Comparison of ENCODE assay signal across 16 mouse cellular contexts in genomic region chr5:26725953-26726352, GRCm38 (mm10).
"Had no signal": no experiment of that assay in that cellular context is flagged by ENCODE, and none has a peak within 500 bp of the region (broad histone marks: within the 10 kb centered on the region; RNA-seq: fewer than 3 reads in every experiment).

No protein-coding gene starts in this region.

- DNase-seq: lung, adult 18-20 months; lung, embryonic 14.5 days; lung, postnatal 10 days; lung, postnatal 4 days; midbrain, embryonic 14.5 days; right cerebral cortex, postnatal 14 days; thymus, adult 2 months; thymus, postnatal 25 days; thymus, postnatal 4 days had no signal

- H3K9me3 ChIP-seq: midbrain, embryonic 10.5 days; neural tube, embryonic 12.5 days; stomach, embryonic 15.5 days had no signal

- H3K27ac ChIP-seq: midbrain, embryonic 10.5 days; midbrain, embryonic 12.5 days; neural tube, embryonic 12.5 days; stomach, embryonic 15.5 days; stomach, postnatal 0 days had no signal

- H3K4me1 ChIP-seq: midbrain, embryonic 10.5 days; midbrain, embryonic 12.5 days; neural tube, embryonic 12.5 days; stomach, embryonic 15.5 days had no signal

- H3K9ac ChIP-seq: lung, embryonic 14.5 days; midbrain, embryonic 12.5 days; neural tube, embryonic 12.5 days; stomach, embryonic 15.5 days had no signal

- H3K27me3 ChIP-seq: midbrain, embryonic 12.5 days; neural tube, embryonic 12.5 days; stomach, embryonic 15.5 days had no signal

- ATAC-seq: midbrain, embryonic 16.5 days had no signal

- H3K4me3 ChIP-seq: midbrain, embryonic 10.5 days; midbrain, embryonic 12.5 days; myocyte; neural tube, embryonic 12.5 days; stomach, embryonic 15.5 days had no signal

- H3K4me2 ChIP-seq: lung, embryonic 14.5 days; midbrain, embryonic 12.5 days; neural tube, embryonic 12.5 days; stomach, embryonic 15.5 days had no signal

- H3K36me3 ChIP-seq: midbrain, embryonic 10.5 days; midbrain, embryonic 12.5 days; neural tube, embryonic 12.5 days; stomach, embryonic 15.5 days had no signal
